Mouse (Mus musculus): Measurements from ENCODE around the gene Ikzf4. TPM values are rescaled to one million over a fixed set of nuclear protein-coding genes. Genes with fewer than 3 reads are reported as not detected.

Ikzf4 gene
- polyA plus RNA-seq, 1 experiment from 2014 or later: 4.9 TPM

DNA sequence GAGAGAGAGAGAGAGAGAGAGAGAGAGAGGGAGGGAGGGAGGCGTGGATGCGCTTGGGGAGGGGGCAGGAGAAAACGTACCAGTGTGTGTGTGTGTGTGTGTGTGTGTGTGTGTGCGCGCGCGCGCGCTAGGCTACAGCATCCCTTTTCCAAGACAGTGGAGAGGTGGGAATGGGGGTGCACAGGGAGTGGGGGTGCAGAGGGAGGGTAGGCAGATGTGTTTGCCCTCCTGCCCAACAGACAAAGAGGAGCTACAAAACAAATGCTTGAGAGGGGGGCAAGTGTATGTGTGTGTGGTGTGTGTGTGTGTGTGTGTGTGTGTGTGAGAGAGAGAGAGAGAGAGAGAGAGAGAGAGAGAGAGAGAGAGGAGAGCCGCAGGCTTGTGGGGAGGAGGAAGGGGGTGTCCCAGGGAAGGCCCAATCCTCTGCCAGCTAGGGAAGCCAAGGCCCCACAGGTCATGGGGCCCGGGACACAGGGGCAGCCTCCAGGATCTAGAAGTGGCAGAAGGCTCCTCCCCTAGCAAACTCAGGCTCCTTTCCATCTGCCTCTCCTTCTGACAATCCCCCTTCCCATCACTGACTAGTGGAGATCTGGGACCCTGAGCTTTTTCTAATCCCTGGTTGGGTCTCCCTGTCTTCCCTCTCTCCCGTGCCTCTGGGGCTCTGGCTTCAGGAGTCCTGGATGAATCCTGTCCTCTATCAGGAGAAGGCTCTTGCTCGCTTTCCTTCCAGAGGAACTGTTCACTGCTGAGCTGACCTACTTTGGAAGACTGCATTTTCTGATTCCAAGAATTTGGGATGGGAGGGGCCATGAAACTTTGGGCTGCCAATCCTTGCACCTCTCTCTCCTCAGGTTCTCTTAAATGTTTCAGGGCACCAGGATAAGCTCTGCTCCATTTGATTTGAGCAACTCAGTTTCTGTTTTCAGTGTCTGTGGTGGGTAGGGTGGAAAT lies 623 bp upstream of the Ikzf4 start:
- no peaks in the 10 kb centered on the region for H3K9me3 ChIP-seq (ENCODE audit: control insufficient read depth, low read length)
- ATAC-seq (ENCODE audit: low FRiP score) (peak; percentile 74), DNase-seq (ENCODE audit: low spot score) (peak; percentile 66)
- no peaks in the 10 kb centered on the region for H3K36me3 ChIP-seq (ENCODE audit: control insufficient read depth, insufficient read depth, low read length)
- H3K4me1 ChIP-seq (replicated peaks; ENCODE audit: control insufficient read depth, insufficient read depth, low read length): no peaks in the 10 kb centered on the region
- H3K4me3 ChIP-seq (ENCODE audit: low read depth, low read length): peak overlapping the region; percentile 44
- H3K27me3 ChIP-seq (ENCODE audit: control insufficient read depth, insufficient read depth, low read length): no peaks in the 10 kb centered on the region
- H3K9ac ChIP-seq (ENCODE audit: low read depth, low read length): peak overlapping the region; percentile 42
- peak overlapping the region; percentile 79 for H3K4me2 ChIP-seq (replicated peaks; ENCODE audit: low read depth, low read length)
- WGBS: 6% methylated on average over 10 of the region's 13 CpGs
- no peak overlapping the region for H3K27ac ChIP-seq (ENCODE audit: low read depth, low read length)

DNA sequence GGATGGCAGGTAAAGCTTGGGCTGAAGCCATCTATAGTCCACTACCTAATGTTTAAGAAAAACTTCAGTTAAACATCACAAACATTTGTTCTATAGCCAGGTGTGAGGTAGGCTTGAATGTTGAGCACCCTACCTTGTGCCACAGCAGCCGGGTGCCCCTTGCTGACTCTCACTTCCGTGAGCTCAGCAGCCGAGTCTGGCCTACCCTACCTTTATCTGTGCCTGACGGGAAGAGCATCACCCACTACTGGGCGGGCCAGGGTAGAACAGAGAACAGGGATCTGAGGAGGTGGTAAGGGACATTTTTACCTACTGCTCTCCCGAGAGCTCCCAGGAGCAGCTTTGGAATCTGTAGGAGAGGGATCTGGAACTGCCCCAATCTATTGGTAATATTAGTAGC lies 3.0 kb downstream of the Ikzf4 start:
- ATAC-seq (ENCODE audit: low FRiP score) (no peak), DNase-seq (ENCODE audit: low spot score) (no peak)
- H3K9me3 ChIP-seq (ENCODE audit: control insufficient read depth, low read length): no peaks in the 10 kb centered on the region
- H3K27ac ChIP-seq (ENCODE audit: low read depth, low read length): no peak overlapping the region
- no peak overlapping the region for H3K9ac ChIP-seq (ENCODE audit: low read depth, low read length)
- no peak overlapping the region for H3K4me3 ChIP-seq (ENCODE audit: low read depth, low read length)
- no peaks in the 10 kb centered on the region for H3K4me1 ChIP-seq (replicated peaks; ENCODE audit: control insufficient read depth, insufficient read depth, low read length)
- H3K27me3 ChIP-seq (ENCODE audit: control insufficient read depth, insufficient read depth, low read length): no peaks in the 10 kb centered on the region
- H3K4me2 ChIP-seq (replicated peaks; ENCODE audit: low read depth, low read length): no peak overlapping the region
- H3K36me3 ChIP-seq (ENCODE audit: control insufficient read depth, insufficient read depth, low read length): 0 out of 2 replicates have a peak, but pooled peaks cover 2% of the 10 kb centered on the region
- 88% methylated on average over 6 of the region's 6 CpGs for WGBS

DNA sequence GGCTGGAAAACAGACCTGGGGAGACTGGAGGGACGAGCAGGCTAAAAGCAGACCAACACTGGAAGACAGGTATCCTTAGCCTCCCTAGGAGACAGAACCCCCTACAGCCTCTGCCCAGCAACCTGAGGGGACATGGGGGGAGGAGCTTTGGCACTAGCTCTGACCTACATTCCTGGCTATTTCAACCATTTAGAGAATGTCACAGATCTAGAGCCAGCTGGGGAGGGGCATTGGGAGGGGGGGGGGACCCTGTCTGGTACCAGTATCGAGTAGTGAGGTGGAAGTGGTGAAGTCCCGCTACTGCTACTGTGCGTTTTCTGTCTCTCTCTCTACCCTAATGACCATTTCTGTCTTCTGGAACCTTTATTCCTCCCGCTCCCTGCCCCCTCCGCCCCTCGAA lies 3.9 kb downstream of the Ikzf4 start:
- WGBS: 93% methylated on average over 7 of the region's 7 CpGs
- no peak overlapping the region for H3K4me2 ChIP-seq (replicated peaks; ENCODE audit: low read depth, low read length)
- no peak for DNase-seq (ENCODE audit: low spot score)

DNA sequence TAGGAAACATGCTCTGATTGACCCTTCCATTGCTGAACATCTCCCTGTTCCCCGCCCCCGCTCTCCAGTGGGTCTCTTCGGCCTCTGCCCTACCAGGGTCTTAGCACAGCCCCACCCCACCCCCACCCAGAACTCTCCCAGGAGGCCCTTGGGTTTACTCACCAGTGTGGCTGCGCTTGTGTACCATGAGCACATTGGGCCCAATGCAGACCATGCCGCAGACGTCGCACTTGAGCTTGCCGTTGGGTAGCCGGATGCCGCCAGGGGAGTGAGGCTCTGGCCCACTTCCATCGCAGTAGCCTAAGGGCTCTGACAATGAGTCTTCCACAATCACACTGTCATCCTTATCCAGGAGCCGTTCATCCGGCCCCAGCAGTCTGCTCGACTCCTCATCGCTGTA lies 4.9 kb downstream of the Ikzf4 start:
- WGBS: 93% methylated on average over 15 of the region's 15 CpGs
- Histone ChIP-seq H3K27ac (ENCODE audit: low read depth, low read length) (no peak overlapping the region), H3K4me2 (replicated peaks; ENCODE audit: low read depth, low read length) (no peak overlapping the region), H3K9me3 (ENCODE audit: control insufficient read depth, low read length) (no peaks in the 10 kb centered on the region), H3K4me3 (ENCODE audit: low read depth, low read length) (no peak overlapping the region), H3K9ac (ENCODE audit: low read depth, low read length) (no peak overlapping the region), H3K4me1 (replicated peaks; ENCODE audit: control insufficient read depth, insufficient read depth, low read length) (no peaks in the 10 kb centered on the region), H3K36me3 (ENCODE audit: control insufficient read depth, insufficient read depth, low read length) (0 out of 2 replicates have a peak, but pooled peaks cover 2% of the 10 kb centered on the region), H3K27me3 (ENCODE audit: control insufficient read depth, insufficient read depth, low read length) (no peaks in the 10 kb centered on the region)
- DNase-seq (ENCODE audit: low spot score) (no peak), ATAC-seq (ENCODE audit: low FRiP score) (no peak)

More for the DNA sequence above, 3.9 kb downstream of the Ikzf4 start:
- H3K4me1 ChIP-seq (replicated peaks; ENCODE audit: control insufficient read depth, insufficient read depth, low read length): no peaks in the 10 kb centered on the region
- no peak overlapping the region for H3K27ac ChIP-seq (ENCODE audit: low read depth, low read length)
- H3K4me3 ChIP-seq (ENCODE audit: low read depth, low read length): no peak overlapping the region
- ATAC-seq (ENCODE audit: low FRiP score): no peak
- no peaks in the 10 kb centered on the region for H3K9me3 ChIP-seq (ENCODE audit: control insufficient read depth, low read length)
- no peaks in the 10 kb centered on the region for H3K27me3 ChIP-seq (ENCODE audit: control insufficient read depth, insufficient read depth, low read length)
- no peak overlapping the region for H3K9ac ChIP-seq (ENCODE audit: low read depth, low read length)
- H3K36me3 ChIP-seq (ENCODE audit: control insufficient read depth, insufficient read depth, low read length): 0 out of 2 replicates have a peak, but pooled peaks cover 2% of the 10 kb centered on the region

DNA sequence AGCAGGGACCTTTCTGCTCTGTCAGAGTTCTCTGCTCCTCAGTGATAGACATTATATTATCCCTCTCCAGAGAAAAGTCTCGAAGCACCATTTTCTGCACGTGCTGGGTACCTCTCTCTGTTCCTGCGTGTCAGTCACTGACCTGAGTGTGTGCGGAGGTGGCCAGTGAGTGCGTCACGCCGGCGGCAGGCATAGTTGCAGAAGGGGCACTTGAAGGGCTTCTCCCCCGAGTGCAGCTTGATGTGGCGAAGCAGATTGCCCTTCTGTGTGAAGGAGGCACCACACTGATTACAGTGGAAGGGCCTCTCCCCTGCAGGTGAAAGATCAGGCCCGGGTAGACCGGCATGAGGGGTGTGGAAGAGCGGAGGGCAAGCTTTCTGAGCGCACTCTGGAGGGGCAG lies 5.8 kb downstream of the Ikzf4 start:
- WGBS: 86% methylated on average over 14 of the region's 14 CpGs
- Histone ChIP-seq H3K4me1 (replicated peaks; ENCODE audit: control insufficient read depth, insufficient read depth, low read length) (no peaks in the 10 kb centered on the region), H3K4me3 (ENCODE audit: low read depth, low read length) (no peak overlapping the region), H3K9ac (ENCODE audit: low read depth, low read length) (no peak overlapping the region), H3K36me3 (ENCODE audit: control insufficient read depth, insufficient read depth, low read length) (0 out of 2 replicates have a peak, but pooled peaks cover 2% of the 10 kb centered on the region), H3K9me3 (ENCODE audit: control insufficient read depth, low read length) (no peaks in the 10 kb centered on the region), H3K27me3 (ENCODE audit: control insufficient read depth, insufficient read depth, low read length) (no peaks in the 10 kb centered on the region), H3K27ac (ENCODE audit: low read depth, low read length) (no peak overlapping the region), H3K4me2 (replicated peaks; ENCODE audit: low read depth, low read length) (no peak overlapping the region)
- ATAC-seq (ENCODE audit: low FRiP score) (no peak), DNase-seq (ENCODE audit: low spot score) (no peak)

DNA sequence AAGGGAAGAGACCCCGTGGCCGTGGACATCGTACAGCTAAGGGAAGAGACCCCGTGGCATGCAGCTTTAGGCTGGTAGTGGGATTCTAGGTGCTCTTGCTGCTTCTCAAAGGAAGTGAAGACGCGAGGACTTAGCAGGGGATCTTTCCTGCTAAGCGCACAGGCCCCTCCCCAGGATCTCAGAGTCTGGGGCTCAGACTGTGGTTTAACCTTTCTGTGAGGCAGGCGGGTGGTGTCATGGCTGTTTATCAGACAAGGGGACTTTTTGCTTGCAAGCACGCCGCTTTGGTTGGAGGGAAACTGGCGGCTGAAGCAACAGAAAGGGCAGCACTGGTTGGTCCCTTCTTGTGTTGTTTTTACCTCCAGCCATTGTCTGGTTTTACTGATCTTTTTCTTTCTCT lies 8.8 kb downstream of the Ikzf4 start:
- no peaks in the 10 kb centered on the region for H3K4me1 ChIP-seq (replicated peaks; ENCODE audit: control insufficient read depth, insufficient read depth, low read length)
- 13% methylated on average over 11 of the region's 11 CpGs for WGBS
- DNase-seq (ENCODE audit: low spot score): peak; percentile 46
- H3K27ac ChIP-seq (ENCODE audit: low read depth, low read length): no peak overlapping the region
- no peaks in the 10 kb centered on the region for H3K9me3 ChIP-seq (ENCODE audit: control insufficient read depth, low read length)
- no peaks in the 10 kb centered on the region for H3K27me3 ChIP-seq (ENCODE audit: control insufficient read depth, insufficient read depth, low read length)
- H3K4me3 ChIP-seq (ENCODE audit: low read depth, low read length): no peak overlapping the region
- peaks cover 10% of the 10 kb centered on the region; the same call in 1 of the 2 replicates for H3K36me3 ChIP-seq (ENCODE audit: control insufficient read depth, insufficient read depth, low read length)
- ATAC-seq (ENCODE audit: low FRiP score): 0 out of 2 replicates have a peak, but pooled peaks have one; percentile 27
- H3K9ac ChIP-seq (ENCODE audit: low read depth, low read length): peak overlapping the region; percentile 36; the same call in 1 of the 2 replicates
- H3K4me2 ChIP-seq (replicated peaks; ENCODE audit: low read depth, low read length): no peak overlapping the region; the same call in 1 of the 2 replicates

DNA sequence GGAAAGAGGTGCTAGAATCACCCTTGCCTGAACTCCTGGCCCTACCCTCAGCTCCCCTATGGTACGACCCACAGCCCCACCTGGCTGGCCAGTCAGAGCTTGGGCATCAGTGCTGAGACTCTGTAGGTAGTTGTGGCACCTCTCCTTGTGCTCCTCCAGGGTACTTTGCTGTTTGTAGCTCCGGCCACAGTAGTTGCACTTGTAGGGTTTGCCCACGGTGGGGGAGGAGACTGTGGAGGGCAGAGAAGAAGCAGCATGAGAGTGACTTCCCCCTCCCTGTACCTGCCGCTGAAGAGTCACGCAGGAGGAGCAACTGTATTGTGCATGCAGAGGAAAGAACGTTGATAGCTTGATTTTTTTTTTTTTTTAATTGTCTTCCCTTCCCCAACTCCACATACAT lies 9.2 kb downstream of the Ikzf4 start:
- no peak for ATAC-seq (ENCODE audit: low FRiP score)
- no peaks in the 10 kb centered on the region for H3K9me3 ChIP-seq (ENCODE audit: control insufficient read depth, low read length)
- no peak for DNase-seq (ENCODE audit: low spot score)
- no peaks in the 10 kb centered on the region for H3K27me3 ChIP-seq (ENCODE audit: control insufficient read depth, insufficient read depth, low read length)
- no peak overlapping the region for H3K9ac ChIP-seq (ENCODE audit: low read depth, low read length)
- no peak overlapping the region for H3K4me3 ChIP-seq (ENCODE audit: low read depth, low read length)
- H3K4me2 ChIP-seq (replicated peaks; ENCODE audit: low read depth, low read length): no peak overlapping the region
- no peak overlapping the region for H3K27ac ChIP-seq (ENCODE audit: low read depth, low read length)
- peaks cover 10% of the 10 kb centered on the region; the same call in 1 of the 2 replicates for H3K36me3 ChIP-seq (ENCODE audit: control insufficient read depth, insufficient read depth, low read length)
- H3K4me1 ChIP-seq (replicated peaks; ENCODE audit: control insufficient read depth, insufficient read depth, low read length): no peaks in the 10 kb centered on the region
- 45% methylated on average over 6 of the region's 6 CpGs for WGBS

DNA sequence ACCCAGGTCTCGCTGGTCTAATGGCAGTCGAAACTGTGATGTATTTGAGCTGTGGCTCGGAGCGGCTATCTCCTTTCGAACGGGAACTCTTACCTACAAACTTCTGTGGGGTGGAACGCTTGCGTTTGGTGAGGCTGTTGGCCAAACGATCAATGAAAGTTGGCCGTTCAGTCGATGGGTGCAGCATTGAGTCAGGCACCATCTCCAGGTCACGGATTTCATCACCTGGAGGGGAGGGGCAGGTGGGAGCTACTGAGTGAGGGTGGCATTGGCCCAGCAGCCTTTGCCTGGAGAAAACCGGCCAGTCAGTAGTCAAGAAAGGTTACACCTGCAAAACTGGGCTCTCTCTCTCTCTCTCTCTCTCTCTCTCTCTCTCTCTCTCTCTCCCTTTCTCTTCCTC lies 10.1 kb downstream of the Ikzf4 start:
- no peak for ATAC-seq (ENCODE audit: low FRiP score)
- DNase-seq (ENCODE audit: low spot score): no peak
- H3K4me2 ChIP-seq (replicated peaks; ENCODE audit: low read depth, low read length): no peak overlapping the region
- H3K27ac ChIP-seq (ENCODE audit: low read depth, low read length): no peak overlapping the region
- H3K4me1 ChIP-seq (replicated peaks; ENCODE audit: control insufficient read depth, insufficient read depth, low read length): no peaks in the 10 kb centered on the region
- peaks cover 8% of the 10 kb centered on the region; the same call in 1 of the 2 replicates for H3K36me3 ChIP-seq (ENCODE audit: control insufficient read depth, insufficient read depth, low read length)
- no peaks in the 10 kb centered on the region for H3K27me3 ChIP-seq (ENCODE audit: control insufficient read depth, insufficient read depth, low read length)
- H3K4me3 ChIP-seq (ENCODE audit: low read depth, low read length): no peak overlapping the region
- 95% methylated on average over 13 of the region's 13 CpGs for WGBS
- no peak overlapping the region for H3K9ac ChIP-seq (ENCODE audit: low read depth, low read length)
- H3K9me3 ChIP-seq (ENCODE audit: control insufficient read depth, low read length): no peaks in the 10 kb centered on the region

DNA sequence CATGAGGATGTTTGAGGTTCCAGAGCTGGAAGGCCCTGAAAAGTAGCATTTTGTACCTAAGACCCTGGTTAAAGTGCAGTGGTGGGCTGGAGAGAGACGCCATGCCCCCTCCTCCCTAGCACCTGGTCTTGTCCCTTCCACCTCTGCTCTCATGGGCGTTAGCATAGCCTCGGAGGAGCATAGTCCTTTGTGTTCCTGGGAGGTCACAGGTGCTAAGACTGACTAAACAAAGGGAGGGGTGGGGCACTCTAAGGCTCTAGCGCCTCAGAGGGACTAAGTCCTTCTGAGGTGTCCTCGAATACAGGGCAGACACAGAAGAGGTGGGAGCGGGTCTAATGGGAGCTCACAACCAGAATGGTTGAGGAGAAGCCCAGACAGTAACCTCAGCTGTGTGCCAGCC lies 14.2 kb downstream of the Ikzf4 start:
- Histone ChIP-seq H3K9me3 (ENCODE audit: control insufficient read depth, low read length) (no peaks in the 10 kb centered on the region), H3K4me1 (replicated peaks; ENCODE audit: control insufficient read depth, insufficient read depth, low read length) (no peaks in the 10 kb centered on the region), H3K27ac (ENCODE audit: low read depth, low read length) (no peak overlapping the region), H3K27me3 (ENCODE audit: control insufficient read depth, insufficient read depth, low read length) (no peaks in the 10 kb centered on the region), H3K4me3 (ENCODE audit: low read depth, low read length) (no peak overlapping the region), H3K9ac (ENCODE audit: low read depth, low read length) (no peak overlapping the region), H3K4me2 (replicated peaks; ENCODE audit: low read depth, low read length) (no peak overlapping the region), H3K36me3 (ENCODE audit: control insufficient read depth, insufficient read depth, low read length) (peaks cover 8% of the 10 kb centered on the region; the same call in 1 of the 2 replicates)
- ATAC-seq (ENCODE audit: low FRiP score) (no peak), DNase-seq (ENCODE audit: low spot score) (no peak)
- 27% methylated on average over 6 of the region's 6 CpGs for WGBS

Data from hindbrain, embryonic 11.5 days (tissue).